Mouse (Mus musculus): ENCODE results near the gene Pecam1.

Gene Pecam1

DNA sequence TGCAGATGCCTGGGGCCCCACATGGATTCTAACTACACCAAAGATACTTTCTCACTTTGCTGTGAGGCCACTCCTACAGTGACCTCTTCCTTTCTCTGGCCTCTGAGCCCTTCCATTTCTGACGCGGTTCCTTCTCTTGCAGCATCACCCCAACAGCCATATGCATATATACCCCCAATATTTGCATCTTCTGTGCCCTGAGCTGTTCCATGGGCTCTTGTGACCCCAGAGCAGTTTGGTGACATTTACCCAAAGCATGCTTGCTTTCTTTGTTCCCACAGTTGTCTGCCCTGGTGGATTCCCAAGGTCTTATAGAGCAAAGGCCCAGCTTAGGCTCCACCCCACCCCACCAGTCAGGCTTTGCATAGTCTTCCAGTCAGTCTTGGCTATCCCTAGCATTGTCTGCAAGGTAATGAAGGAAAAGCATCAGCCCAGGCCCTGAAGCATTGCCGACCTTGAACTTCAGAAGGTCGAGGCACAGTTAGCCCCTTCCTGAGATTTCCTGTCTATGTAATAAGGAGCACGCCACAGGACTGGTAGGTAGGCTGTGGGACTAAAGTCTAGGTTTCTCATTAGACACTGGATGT lies 77.4 kb downstream of the Pecam1 start:
- in situ Hi-C loops (cut with MboI; ENCODE audit: unreplicated experiment in 2 of 2) = no loop called here

DNA sequence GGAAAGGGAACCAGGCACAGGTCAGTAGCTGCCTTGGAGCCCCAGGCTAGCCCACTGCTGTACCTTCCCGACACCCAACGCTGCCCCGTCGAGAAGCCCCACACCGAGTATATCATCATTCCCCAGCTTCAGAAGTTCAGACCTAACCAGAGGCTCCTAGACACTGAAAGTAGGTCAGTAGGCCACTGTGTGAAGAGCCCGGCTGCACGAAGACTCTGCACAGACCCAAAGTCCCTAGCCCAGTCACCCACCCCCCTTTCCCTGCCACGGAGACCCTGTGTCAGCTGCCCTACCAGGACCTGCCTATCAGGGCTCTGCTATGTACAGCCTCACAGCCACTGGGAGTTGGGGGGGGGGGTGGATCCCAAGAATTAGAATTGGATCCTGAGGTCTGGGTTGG lies 78.6 kb downstream of the Pecam1 start:
- in situ Hi-C loops (cut with MboI; ENCODE audit: unreplicated experiment in 2 of 2) = no loop called here

DNA sequence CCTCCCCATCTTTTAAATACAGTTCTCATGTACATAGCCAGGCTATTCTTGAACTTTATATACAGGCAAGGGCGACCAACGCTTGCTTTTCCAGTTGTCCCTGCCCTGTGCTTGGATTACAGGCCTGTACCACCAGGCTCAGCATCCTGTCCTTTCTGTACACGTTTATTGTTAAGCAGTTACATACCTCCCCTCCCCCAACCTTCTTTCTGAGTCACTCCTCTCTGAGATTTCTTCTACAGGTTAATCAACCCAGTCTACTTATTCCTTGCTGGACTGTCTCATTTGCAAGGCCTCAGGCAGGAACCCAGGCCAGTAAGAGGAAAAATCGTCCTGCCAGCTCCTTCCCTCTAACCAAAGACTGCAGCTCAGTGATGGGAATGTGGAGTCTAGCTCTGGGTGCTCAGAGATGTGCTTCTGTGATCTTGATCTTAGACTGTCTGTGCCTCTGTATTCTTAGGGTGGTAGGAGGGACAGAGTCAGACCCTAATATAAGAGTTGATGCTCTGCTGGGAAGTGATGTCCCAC lies 79.4 kb downstream of the Pecam1 start:
- in situ Hi-C loops (cut with MboI; ENCODE audit: unreplicated experiment in 2 of 2) = no loop called here

DNA sequence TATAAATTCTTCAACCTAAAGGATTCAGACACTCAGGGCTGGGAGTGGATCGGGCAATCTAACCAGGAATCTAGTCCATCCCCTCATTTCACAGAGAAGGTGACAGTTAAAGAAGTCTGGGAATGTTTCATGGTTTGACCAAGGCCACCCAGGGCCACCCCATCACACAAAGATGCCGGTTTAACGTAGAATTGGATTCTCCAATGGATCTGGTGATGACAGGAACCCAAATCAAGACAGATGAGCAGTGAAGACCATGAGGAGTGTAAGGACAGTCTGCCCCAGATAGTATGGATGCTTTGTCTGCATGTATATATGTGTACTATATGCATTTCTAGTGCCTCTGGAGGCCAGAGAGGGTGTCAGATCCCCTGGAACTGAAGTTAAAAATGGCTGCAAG lies 80.2 kb downstream of the Pecam1 start:
- in situ Hi-C loops (cut with MboI; ENCODE audit: unreplicated experiment in 2 of 2) = no loop called here

DNA sequence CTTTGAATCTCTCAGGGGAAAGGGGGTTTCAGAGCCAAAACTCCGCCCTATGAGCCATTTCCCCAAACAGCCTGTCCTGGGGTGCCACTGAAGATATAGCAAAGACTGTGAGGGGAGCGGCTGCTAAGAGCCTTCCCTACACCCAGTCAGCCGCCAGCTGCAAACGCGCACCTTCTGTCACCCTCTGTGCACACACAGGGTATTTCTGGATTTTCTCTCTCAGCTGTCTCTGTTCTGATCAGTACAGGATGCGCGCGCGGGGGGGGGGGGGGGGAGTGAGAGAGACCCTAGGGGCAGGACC lies 80.6 kb downstream of the Pecam1 start:
- in situ Hi-C loops (cut with MboI; ENCODE audit: unreplicated experiment in 2 of 2) = no loop called here

DNA sequence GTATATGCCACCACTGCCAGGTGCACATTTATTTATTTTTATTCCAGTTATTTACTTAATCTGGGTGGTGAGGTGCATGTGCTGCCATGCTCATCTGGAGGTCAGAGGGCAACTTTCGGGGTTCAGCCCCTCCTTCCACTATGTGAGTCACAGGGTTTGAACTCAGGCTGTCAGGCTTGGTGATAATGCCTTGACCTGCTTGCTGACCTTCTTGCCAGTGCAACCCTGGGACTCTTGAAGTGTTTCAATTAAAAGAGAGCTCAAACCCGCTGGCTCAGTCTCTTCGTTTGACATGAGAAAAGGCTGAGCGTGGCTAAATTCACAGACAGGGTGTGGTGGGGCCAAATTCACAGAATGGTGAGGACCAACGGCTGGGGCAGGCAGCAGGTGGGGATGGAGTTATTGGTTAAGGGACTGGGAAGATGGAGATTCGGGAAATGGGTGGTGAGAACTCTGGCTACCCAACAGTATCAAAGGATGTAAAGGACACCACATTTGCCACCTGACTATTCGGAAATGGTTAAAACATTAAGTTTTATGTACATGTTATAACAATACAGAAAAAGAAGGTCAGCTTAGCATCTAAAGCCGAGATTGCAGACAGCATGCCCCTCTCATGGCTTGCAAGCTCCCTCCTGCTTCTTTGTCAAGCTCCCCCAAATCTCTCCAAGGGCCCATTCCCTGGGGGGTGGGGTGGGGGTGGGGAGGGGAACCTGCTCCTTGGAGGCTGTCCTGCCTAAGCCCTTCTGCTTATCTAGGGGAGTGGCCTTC lies 81.1 kb downstream of the Pecam1 start:
- in situ Hi-C loops (cut with MboI; ENCODE audit: unreplicated experiment in 2 of 2) = no loop called here

DNA sequence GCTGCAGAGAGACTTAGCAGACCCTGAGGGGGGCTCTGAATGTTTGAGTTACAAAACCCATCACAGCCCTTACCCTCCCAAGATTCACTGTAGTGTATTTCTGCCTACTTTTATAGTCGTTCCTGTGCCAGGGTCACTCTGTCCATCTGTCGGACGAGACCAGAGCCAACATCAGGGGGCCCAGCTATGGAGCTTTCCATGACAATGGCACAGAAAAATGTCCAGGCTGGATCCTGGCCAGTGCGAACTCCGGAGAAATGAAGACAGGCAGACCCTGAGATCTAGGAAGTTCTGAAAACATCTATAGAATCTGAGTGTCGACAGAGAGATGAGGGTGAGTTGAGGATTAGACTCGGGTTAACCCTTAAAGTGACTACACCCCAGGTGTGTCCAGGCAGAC lies 82.1 kb downstream of the Pecam1 start:
- in situ Hi-C loops (cut with MboI; ENCODE audit: unreplicated experiment in 2 of 2) = no loop called here

DNA sequence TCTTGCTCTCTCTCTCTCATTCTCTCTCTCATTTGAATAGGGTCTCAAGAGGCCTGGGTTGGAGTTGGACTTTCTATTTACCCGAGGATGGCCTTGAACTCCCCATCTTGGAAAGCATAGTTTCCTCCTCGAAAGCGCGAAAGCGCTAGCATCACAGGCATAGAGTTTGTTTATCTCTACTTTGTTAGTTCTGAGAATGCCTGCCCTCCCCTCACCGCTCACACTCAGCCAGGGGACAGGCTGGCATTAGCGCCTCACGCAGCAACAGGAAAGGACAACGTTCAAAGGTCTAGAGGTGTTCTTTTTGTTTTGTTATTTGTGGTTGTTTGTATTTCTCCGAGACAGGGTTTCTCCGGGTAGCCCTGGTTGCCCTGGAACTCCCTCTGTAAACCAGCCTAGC lies 82.6 kb downstream of the Pecam1 start:
- in situ Hi-C loops (cut with MboI; ENCODE audit: unreplicated experiment in 2 of 2) = no loop called here

DNA sequence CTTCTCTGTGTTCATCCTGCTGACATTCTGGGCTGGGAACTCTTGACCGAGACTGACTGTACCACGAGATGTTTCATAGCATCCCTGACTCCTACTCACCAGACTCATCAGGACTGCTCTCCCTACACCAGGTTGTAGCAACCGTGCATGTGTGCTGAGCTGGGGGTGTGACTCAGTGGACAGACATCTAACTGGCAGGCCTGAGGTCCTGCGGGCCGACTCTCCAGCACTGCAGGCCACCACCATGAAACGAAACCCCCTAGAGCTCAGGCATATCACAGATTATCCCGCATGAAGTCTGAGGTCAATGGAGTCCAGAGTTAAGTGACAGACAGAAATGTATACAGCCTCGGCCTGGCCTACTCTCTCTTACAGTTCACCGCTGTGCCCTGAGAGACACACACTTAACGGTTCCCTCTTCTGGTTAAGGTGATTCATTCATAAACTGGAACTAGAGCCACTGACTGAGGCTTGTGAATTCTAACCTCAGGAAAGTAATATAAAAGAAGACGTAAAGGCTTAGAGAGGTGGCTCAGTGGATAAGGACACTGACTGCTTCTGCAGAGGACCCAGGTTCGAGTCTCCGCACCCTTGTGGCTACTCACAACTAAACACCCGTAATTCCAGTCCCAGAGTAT lies 83.8 kb downstream of the Pecam1 start:
- in situ Hi-C loops (cut with MboI; ENCODE audit: unreplicated experiment in 2 of 2) = no loop called here

DNA sequence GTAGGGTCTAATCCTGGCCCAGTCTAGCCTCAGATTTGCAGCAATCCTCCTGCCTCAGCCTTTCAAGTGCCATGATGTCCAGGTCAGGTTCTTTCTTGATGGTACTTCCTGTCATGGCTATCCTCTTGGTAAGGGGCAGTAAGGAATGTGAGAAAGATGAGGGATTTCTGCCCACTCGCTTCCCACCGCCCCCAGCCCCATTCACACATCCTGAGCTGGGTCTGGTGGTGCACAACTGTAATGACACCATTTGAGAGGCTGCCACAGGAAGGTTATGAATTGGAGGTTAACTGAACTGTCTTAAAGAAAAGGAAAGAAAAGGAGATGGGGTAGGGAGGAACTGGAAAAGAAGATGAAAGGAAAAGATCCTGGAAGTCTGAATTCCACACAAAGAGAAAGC lies 84.6 kb downstream of the Pecam1 start:
- in situ Hi-C loops (cut with MboI; ENCODE audit: unreplicated experiment in 2 of 2) = no loop called here

DNA sequence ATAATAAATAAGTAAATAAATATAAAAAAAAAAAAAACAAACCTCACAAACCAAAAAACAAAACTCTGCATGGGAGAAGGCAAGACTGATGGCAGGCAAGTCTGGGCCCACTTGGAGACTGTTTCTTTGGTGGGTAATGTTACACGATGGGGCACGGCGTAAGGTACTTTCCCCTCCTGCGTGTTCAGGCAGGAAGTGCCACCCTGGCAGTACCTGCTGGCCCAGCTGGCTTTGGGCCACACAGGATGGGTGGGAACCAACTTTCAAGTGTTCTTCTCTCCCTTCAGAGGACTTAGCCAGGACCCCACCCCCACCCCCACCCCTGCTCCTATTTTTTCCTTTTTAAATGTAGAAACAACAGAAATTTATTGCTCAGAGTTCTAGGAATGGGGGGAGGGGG lies 85.1 kb downstream of the Pecam1 start:
- in situ Hi-C loops (cut with MboI; ENCODE audit: unreplicated experiment in 2 of 2) = no loop called here

DNA sequence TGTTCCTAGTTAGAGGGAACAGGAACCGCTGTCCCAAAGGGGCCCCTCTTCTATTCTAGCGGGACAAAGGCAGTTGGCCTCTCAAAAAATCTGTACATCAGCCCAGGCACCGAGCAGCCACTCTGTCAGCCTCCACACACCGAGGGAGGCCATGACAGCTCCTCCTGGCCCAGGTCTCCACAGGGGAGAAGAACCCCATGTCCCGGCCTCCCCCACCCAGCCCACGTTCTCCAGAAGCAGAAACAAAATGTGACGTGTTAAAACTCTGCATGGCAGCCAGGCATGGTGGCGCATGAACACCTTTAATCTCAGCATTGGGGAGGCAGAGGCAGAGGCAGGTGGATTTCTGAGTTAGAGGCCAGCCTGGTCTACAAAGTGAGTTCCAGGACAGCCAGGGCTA lies 85.7 kb downstream of the Pecam1 start:
- in situ Hi-C loops (cut with MboI; ENCODE audit: unreplicated experiment in 2 of 2) = no loop called here

DNA sequence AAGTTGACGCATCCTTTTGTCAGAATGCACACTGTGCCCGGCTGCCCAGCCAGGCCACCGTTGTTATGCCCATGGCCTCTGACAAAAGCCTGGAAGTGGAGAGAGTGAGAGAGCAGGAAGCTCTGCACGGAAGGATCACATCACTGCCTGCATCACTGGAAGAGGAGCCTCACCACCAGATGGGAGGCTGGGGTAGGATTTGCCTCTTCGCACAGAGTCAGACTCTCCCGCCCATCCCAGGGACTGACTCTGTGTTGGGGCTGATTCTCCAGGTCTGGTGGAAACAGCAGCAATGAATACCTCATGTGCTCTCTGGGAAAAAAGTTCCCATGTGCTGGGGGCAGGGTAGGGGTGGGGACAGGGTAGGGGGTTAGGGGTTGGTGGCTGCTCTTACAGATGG lies 86.6 kb downstream of the Pecam1 start:
- in situ Hi-C loops (cut with MboI; ENCODE audit: unreplicated experiment in 2 of 2) = no loop called here

DNA sequence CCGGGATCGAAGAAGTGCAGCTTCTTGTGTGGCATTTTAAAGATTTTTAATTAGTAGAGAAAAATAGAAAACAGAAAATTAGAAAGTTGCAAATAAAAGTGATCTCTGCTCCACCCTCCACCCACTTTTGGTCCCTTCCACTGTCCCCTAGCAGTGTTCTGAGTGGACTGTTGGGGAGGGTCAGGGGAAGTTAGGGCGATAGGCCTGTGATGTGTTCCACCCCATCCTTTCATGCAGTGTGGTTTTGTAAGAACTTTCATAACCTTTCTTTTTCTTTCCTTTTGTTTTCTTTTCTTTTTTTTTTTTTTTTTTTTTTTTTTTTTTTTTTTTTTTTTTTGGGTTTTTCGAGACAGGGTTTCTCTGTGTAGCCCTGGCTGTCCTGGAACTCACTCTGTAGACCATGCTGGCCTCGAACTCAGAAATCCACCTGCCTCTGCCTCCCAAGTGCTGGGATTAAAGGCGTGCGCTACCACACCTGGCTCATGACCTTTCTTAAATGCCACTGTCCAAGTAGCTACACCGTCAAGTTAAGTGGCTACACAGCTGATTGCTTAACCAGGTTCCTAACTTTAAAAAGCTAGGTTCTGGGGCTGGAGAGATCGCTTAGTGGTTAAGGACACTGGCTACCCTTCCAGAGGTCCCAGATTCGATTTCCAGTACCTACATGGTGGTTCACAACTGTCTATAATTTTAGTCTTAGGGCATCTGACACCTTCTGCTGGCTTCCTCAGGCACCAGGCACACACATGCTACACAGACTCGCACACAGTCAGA lies 87.6 kb downstream of the Pecam1 start:
- in situ Hi-C loops (cut with MboI; ENCODE audit: unreplicated experiment in 2 of 2) = no loop called here

DNA sequence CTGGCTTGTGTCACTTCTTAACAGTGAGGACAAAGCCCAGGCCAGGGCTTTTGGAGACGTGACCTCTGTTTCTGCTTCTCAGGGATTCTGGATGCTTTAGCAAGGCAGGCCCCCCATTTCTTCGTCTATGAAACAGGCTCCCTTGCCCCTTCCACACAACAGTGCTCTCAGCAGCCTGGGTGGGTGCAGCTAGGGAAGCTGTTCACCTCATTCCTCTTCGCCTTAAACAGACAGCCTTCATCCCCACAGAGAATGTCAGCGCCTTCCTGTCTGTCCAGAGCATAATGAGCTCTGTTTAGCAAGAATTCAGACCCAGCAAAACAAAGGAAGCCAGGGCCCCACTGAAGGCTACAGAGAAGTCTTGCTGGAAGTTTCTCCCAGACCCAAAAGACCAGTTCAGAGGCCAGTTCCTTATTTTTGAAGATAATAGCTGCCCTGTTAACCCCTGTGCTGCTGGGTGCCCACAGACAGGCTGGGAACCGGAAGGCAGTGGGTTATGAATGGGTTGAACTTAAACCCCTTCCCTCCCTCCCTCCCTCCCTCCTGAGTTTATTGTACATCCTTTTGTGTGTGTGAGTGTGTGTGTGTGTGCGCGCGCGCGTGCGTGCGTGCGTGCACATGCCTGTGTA lies 89.9 kb downstream of the Pecam1 start:
- in situ Hi-C loops (cut with MboI; ENCODE audit: unreplicated experiment in 2 of 2) = no loop called here

DNA sequence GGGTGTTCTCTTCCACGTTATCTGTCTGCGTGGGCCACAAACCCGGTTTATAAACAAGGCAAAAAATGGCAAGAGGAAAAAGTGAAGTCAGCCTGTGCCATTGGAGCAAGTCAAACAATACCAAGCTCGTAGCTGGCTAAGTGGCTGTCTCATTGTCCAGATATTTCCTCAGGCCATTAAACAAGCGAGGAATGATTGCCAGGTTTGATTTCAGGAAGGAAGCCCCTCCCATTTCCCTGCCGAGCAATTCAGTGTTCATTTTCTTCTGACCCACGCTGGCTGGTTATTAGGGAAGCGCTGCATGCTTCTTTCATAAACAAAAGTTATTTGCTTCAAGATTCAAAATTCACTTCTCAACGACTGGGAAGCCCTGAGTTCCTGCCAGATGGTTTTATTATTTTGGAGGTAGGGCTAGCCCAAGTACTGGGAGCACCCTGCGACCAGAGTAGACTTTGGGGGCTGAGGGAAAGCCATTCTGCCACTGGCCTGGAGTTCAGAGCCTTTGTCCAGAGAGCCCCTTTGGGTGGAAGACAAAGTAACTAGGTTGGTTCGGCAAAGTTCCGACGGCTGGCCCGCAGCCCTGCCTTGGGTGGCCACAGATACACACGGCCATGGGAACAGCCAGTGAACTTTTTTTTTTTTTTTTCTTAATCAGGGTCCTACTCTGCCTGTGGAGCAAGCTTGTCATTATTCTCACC lies 90.7 kb downstream of the Pecam1 start:
- in situ Hi-C loops (cut with MboI; ENCODE audit: unreplicated experiment in 2 of 2) = loop anchor here in 1 of 2 experiments (5.0 to 10.0 kb wide), 2 partner anchors 33 to 315 kb away; no protein-coding TSS in a partner anchor

DNA sequence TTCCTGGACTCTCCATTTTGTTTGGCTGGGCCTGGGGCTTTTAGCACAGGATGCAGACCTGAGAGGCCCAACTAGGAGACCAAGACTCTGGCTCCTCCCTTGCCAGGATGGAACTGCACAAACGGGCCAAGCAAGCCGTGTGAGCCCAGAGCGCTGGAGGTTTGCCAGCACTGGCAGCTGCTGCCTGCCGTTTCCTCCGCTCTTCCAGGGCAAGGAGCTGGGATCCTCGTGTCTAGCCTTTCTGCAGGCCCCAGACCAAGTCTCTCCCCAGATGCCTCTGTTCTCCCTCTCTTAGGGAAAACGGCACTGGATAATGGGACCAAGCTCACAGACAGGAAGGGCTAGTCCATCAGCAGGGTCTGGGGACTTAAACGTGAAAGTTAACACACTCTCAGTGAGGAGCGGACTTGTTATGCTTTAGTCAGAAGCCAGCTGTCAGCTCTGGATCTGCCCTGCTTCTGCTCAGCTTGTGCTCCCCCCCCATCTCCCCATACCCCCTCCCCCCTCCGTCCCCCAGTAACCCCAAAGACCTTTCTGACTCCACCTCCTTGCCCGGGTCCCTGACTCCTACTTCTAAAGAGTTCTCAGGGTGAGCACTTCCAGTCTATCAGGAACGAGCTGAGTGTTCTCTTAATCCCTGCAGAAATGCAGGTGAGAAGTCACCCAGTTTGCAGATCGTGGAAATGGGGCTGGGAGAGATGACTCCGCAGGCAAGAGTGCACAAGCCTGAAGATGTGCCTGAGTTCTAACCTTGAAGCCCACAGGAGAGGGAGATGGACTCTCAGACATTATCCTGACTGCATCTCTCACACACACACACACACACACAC lies 92.2 kb downstream of the Pecam1 start:
- in situ Hi-C loops (cut with MboI; ENCODE audit: unreplicated experiment in 2 of 2) = loop anchor here in 1 of 2 experiments (5.0 to 10.0 kb wide), 2 partner anchors 34 to 317 kb away; no protein-coding TSS in a partner anchor

DNA sequence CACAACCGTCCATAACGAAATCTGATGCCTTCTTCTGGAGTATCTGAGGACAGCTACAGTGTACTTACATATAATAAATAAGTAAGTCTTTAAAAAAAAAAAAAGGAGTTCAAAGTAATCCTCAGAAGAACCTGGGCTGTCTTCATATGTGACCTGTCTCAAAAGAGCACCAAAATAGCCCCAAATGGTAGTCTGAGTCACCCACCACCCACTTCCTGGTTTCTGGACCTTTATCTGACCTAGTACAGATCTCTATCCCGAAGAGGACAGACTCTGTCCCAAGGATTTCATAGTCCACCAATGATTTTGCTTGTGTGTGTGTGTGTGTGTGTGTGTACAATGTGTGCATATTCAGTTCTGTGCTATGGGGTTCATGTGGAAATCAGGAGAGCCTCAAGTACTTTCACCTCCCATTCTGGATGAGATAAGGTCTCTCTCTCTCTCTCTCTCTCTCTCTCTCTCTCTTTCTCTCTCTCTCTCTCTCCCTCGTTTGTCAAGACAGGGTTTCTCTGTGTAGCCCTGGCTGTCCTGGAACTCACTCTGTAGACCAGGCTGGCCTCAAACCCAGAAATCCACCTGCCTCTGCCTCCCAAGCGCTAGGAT lies 93.4 kb downstream of the Pecam1 start:
- in situ Hi-C loops (cut with MboI; ENCODE audit: unreplicated experiment in 2 of 2) = loop anchor here in 1 of 2 experiments (5.0 to 10.0 kb wide), 2 partner anchors 35 to 318 kb away; no protein-coding TSS in a partner anchor

DNA sequence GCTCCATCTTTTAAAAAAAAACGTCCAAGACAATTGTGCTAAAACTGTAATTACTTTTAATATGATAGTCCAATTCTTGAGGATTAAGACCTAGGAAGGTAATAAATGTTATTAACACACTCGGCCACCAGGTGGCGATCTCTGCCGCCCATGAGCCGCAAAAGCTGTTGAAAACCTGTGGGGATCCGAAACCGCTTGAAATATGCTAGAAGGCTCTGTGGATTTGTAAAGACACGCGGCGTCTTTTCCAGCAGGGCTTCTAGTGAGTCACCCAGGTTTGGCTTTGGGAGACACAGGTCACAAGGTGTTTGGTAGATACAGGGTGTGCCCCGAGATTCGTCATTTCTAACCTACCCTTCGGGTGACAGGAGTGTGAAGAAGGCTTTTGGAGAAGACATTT lies 102.1 kb downstream of the Pecam1 start:
- in situ Hi-C loops (cut with MboI; ENCODE audit: unreplicated experiment in 2 of 2) = loop anchor here (5.0 kb wide), 2 partner anchors 94 to 124 kb away; no protein-coding TSS in a partner anchor
